Mouse (Mus musculus) hindbrain, embryonic 10.5 days (tissue): ENCODE results near the gene Syn3. TPM values are rescaled to one million over a fixed set of nuclear protein-coding genes. Genes with fewer than 3 reads are reported as not detected.
A peak's percentile ranks its signal among the peaks of the same experiment; 100 is the strongest.

Experiments
- DNase-seq: peaks from one replicate; pipeline ENCODE4 v3.0.0-alpha.2; 2017; ENCODE audit warnings: low spot score
- H3K27ac ChIP-seq: fragments of 300-500 bp; sonication (generic); 2 replicates; pipeline ENCODE4 v1.5.1; 2016; ENCODE audit warnings: mild to moderate bottlenecking, moderate library complexity
- H3K27me3 ChIP-seq: fragments of 300-500 bp; sonication (generic); 2 replicates; pipeline ENCODE4 v1.6.1; 2016; ENCODE audit warnings: mild to moderate bottlenecking; ENCODE audit not compliant: poor library complexity, insufficient read depth, severe bottlenecking
- H3K36me3 ChIP-seq: fragments of 300-500 bp; sonication (generic); 2 replicates; pipeline ENCODE4 v1.6.1; 2016; ENCODE audit warnings: mild to moderate bottlenecking, moderate library complexity
- H3K4me1 ChIP-seq: fragments of 300-500 bp; sonication (generic); replicated peaks from 2 replicates; pipeline ENCODE4 v1.6.1; 2016; ENCODE audit warnings: mild to moderate bottlenecking
- H3K4me3 ChIP-seq: fragments of 300-500 bp; sonication (generic); 2 replicates; pipeline ENCODE4 v1.5.1; 2016; ENCODE audit warnings: mild to moderate bottlenecking, moderate library complexity
- H3K9me3 ChIP-seq: fragments of 300-500 bp; sonication (generic); 2 replicates; pipeline ENCODE4 v1.6.1; 2016; ENCODE audit warnings: mild to moderate bottlenecking, moderate library complexity
- WGBS: fragments of 180-500 bp; shearing (Covaris S2); methylation state at CpG from one replicate; pipeline ENCODE4 v1.1.7; 2016; 5-methylcytosine and 5-hydroxymethylcytosine counted together
- polyA plus RNA-seq: library from polyadenylated mRNA; unstranded; fragments of >200 nt; fragmentation: Nextera tagmentation; extraction: Ambion mirVana; gene quantifications from 2 replicates; pipeline ENCODE4 v1.2.1, GENCODE M21; 2016

Syn3 gene
- polyA plus RNA-seq, 1 experiment from 2014 or later, result 3.9 TPM

DNA sequence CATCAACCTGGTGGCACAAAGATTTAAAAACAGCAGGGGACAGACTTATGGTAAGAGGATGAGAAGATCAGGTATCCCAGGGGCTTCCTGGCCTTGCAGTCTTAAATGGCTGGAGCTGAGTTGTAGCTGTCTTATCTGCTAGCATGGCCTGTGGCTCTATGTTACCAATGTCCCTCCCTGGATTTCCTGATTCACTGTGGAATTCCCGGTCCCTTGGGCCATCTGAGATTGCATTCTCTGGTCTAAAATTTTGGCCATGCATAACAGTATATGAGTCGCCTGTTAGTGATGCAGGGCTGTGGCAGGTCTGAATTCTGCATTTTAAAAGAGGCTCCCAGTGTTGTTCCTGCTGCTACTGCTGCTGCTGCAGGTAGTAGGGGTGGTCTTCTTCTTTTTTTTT is 382.4 kb downstream of the Syn3 start:
- DNase-seq, result no peak
- Histone ChIP-seq H3K4me1 (peaks cover 12% of the 10 kb centered on the region), H3K27ac (no peak overlapping the region), H3K36me3 (no peaks in the 10 kb centered on the region), H3K9me3 (no peaks in the 10 kb centered on the region), H3K27me3 (no peaks in the 10 kb centered on the region), H3K4me3 (no peak overlapping the region)
- WGBS, result 77% methylated on average over 2 of the region's 2 CpGs

DNA sequence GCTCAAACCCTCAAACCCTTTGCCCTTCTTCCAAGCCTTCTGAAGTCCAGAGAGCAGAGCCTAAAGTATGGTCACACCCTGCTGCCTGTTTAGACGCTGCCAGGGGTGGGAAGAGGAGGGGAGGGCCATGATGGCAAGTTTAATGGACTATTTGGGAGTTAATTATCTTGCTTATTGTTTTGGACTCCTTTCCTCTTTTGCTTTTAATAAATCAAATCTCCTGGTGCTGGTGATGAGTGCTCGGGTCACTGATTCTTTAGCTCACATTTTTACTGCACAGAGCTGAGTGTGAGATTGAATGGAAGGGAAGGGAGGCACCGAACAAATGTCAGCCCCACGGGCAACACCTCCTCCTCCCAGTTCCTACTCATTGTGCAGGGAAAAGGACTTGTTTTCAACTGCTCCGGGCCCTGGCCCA is 384.3 kb downstream of the Syn3 start:
- WGBS, result 39% methylated on average over 5 of the region's 5 CpGs
- H3K36me3 ChIP-seq, result no peaks in the 10 kb centered on the region
- peaks cover 12% of the 10 kb centered on the region for H3K4me1 ChIP-seq

DNA sequence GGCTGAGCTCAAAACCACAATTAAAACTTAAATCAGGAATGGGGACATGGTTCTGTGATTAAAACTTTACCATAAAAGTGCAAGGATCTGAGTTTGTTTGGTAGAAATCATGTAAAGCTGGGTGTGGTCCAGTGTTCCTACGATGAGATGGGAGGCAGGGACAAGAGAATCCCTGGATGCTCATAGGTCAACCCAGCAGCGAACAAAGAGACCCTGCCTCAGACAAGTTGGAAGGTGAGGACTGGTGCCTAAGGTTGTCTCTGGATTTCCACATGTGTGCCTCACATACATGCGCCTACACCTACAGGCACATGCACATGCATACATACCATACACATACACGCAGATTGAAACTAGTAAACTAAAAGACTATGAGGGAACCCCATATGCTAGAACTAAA is 389.9 kb downstream of the Syn3 start:
- Histone ChIP-seq H3K36me3 (no peaks in the 10 kb centered on the region), H3K4me3 (no peak overlapping the region), H3K27me3 (no peaks in the 10 kb centered on the region), H3K27ac (no peak overlapping the region), H3K9me3 (no peaks in the 10 kb centered on the region), H3K4me1 (peaks cover 6% of the 10 kb centered on the region)
- no peak for DNase-seq
- 89% methylated on average over 4 of the region's 4 CpGs for WGBS

More for the DNA sequence above, 384.3 kb downstream of the Syn3 start:
- H3K4me3 ChIP-seq, result no peak overlapping the region
- H3K27ac ChIP-seq, result no peak overlapping the region
- H3K9me3 ChIP-seq, result no peaks in the 10 kb centered on the region
- no peak for DNase-seq
- H3K27me3 ChIP-seq, result no peaks in the 10 kb centered on the region

DNA sequence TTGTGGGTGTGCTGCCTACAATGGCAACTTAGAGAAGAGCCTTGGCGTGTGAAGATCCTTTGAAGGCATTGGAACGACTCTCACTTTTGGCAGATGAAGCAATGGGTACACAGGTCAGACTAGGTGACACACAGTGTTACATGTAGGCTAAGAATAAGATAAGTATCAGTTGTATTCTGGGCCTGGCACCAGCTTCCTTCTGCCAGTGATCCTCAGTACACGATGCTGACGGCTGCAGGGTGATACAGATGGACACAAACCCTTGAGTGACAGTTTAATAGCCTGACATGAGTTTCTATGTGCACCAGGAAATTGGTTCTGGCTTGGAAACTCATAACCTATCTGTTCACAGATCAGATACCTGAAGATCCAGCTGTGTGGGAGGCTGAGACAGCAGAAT is 391.0 kb downstream of the Syn3 start:
- Histone ChIP-seq H3K27me3 (no peaks in the 10 kb centered on the region), H3K27ac (no peak overlapping the region), H3K36me3 (no peaks in the 10 kb centered on the region), H3K4me3 (no peak overlapping the region), H3K4me1 (peaks cover 7% of the 10 kb centered on the region), H3K9me3 (no peaks in the 10 kb centered on the region)
- no peak for DNase-seq
- WGBS, result 85% methylated on average over 4 of the region's 4 CpGs

DNA sequence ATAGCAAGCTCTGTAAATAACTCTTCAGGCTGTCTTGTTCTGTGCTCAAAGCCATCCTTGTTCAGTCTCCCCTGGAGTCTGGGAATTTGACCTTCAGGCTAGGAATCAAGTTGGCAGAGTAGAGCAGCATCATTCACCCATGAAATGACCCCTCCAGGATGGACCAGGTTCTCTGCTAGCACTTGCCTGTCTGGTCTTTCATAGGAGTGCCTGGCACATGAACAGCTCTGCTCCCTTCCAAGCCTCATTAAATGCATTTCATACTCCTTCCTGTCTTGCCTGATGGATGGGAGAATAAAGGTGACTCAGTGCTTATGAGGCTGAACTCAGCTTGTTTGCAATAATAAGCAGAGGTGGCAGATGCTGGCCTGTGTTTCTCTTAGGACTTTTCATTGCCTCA is 394.7 kb downstream of the Syn3 start:
- Histone ChIP-seq H3K36me3 (no peaks in the 10 kb centered on the region), H3K27ac (no peak overlapping the region; the same call in 1 of the 2 replicates), H3K4me3 (no peak overlapping the region), H3K4me1 (peaks cover 7% of the 10 kb centered on the region), H3K9me3 (peaks cover 6% of the 10 kb centered on the region; the same call in 1 of the 2 replicates), H3K27me3 (no peaks in the 10 kb centered on the region)
- DNase-seq, result no peak

DNA sequence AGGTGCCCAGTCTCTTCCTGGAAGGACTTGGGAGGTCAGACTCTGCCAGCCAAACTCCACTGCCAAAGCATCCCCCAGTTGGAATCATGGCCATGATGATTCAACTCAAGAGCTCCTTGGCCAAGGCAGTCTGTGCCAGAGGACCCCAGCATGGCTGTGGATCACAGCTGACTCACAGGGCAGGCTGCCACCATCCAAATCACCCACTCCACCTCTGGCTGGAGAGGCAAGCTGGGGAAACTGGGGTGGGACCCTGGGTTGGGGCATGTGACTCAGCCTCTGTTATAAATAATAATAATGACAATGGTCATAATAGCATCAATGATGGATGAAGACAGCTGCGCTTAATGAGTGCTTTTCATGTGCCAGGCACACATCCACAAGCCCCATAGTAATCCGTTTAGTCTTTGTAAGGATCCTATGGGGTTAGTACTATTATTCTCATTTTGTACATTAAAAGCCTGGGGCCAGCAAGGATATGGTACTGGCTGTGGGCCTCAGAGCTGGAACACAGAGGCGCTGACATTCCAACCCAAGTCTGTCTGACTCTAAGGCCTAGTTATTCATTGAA is 398.3 kb downstream of the Syn3 start:
- 83% methylated on average over 3 of the region's 3 CpGs for WGBS
- Histone ChIP-seq H3K4me3 (no peak overlapping the region), H3K9me3 (peaks cover 8% of the 10 kb centered on the region; the same call in 1 of the 2 replicates), H3K27ac (no peak overlapping the region), H3K36me3 (no peaks in the 10 kb centered on the region), H3K27me3 (no peaks in the 10 kb centered on the region), H3K4me1 (peaks cover 7% of the 10 kb centered on the region)
- no peak for DNase-seq

DNA sequence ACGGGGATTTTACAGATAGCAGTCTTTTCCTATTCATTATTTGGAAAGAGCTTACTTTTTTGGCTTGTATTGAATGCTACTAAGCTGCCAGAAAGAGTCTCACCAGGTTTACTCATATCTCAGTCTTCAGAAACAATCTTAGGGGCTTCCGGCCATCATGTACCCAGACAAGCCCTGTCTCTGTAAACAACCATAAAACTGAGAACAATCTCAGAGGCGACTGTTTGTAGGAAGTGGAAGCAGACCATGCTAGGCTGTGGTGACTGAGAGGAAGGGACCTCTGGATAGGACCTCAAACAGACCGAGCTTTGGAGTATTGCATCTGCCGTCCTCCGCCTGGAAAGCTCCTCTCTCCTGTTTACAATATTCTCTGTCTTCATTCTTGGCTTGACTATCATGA is 400.3 kb downstream of the Syn3 start:
- Histone ChIP-seq H3K27me3 (no peaks in the 10 kb centered on the region), H3K4me3 (no peak overlapping the region), H3K4me1 (no peaks in the 10 kb centered on the region), H3K36me3 (no peaks in the 10 kb centered on the region), H3K27ac (no peak overlapping the region), H3K9me3 (peaks cover 8% of the 10 kb centered on the region; the same call in 1 of the 2 replicates)
- DNase-seq, result no peak
- WGBS, result 91% methylated on average over 6 of the region's 6 CpGs

DNA sequence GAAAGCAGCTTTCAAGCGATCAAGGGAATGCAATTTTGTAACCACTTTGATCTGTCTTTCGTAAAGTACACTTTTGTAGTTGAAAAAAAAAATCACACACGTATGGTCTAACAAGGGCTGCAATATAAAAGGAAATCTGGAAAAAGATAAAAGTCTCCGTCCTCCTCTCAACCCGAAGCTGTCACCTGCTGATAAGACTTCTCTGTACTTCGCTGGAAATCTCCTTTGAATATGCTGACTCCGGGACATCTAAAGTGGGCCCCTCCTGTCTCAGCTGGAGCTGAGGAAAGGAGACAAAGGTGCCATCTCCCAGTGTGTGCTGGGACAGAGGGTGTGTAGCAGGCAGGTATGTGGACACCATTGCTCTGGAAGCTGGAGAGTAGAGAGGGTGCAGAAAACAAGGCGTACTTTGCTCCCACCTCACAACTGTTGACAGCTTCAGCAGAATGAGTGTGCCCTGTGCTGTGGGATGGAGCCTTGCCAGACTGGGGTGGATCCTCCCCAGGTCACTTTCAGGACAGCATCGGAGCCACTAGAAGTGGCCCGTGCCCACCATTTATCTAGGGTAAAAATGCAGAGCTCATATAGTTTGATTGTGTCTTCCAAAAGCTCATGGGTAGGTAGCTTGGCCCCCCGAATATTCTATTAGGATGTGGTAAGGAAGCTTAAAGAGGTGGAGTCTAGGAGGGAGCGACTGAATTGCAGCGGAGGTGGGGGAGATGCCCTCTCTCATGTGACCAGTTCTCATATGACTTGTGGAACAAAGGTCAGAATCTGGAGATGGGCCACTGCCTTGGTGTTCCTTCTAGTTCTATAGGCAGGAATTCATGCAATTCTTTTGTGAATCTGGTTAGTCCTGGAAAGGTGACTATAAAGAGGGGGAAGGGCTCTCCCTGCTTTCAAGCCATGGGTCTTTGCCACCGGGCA is 405.3 kb downstream of the Syn3 start:
- no peak overlapping the region for H3K27ac ChIP-seq
- H3K4me1 ChIP-seq, result no peaks in the 10 kb centered on the region
- 72% methylated on average over 14 of the region's 14 CpGs for WGBS
- H3K9me3 ChIP-seq, result no peaks in the 10 kb centered on the region
- no peak overlapping the region for H3K4me3 ChIP-seq
- DNase-seq, result no peak
- H3K27me3 ChIP-seq, result no peaks in the 10 kb centered on the region
- no peaks in the 10 kb centered on the region for H3K36me3 ChIP-seq

DNA sequence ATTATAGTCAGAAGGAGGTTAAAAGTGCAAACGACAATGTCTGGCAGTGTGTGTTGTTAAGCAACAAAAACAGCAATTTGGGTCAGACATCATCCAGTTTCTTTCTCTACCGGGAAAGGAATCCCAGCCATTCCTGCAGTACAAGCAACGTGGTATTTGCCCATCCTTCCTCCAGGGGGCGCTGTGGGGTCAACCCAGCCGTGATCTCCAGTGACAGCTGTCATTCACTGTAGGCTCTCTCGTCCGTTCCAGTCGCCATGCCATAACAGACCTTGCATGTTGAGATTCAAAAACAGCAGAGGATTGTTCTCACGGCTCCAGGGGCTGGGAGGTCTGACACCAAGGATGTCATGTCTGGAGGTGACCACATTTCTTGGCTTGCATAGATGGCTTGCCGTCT is 406.8 kb downstream of the Syn3 start:
- Histone ChIP-seq H3K27ac (no peak overlapping the region), H3K36me3 (no peaks in the 10 kb centered on the region), H3K9me3 (no peaks in the 10 kb centered on the region), H3K27me3 (no peaks in the 10 kb centered on the region), H3K4me3 (no peak overlapping the region), H3K4me1 (no peaks in the 10 kb centered on the region)
- DNase-seq, result peak; percentile 29
- WGBS, result 48% methylated on average over 10 of the region's 10 CpGs

DNA sequence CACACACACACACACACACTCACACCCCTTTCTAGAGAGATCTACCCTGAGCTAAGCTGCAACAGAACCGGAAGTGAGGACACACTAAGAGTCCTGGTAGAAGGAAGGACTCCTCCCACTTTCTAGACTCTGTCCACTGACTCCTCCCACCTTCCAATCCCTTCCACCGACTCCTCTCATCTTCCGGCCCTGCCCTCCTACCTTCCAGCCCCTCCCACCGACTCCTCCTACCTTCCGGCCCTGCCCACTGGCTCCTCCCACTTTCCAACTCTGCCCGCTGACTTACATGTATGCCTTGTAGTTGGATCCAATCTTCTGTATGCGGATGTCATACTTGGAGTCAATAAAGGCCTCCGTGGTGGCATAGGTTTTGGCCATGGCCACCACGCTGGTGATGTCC is 418.8 kb downstream of the Syn3 start:
- no peak for DNase-seq
- Histone ChIP-seq H3K36me3 (no peaks in the 10 kb centered on the region), H3K27ac (no peak overlapping the region), H3K27me3 (no peaks in the 10 kb centered on the region), H3K4me3 (no peak overlapping the region), H3K4me1 (no peaks in the 10 kb centered on the region), H3K9me3 (no peaks in the 10 kb centered on the region)
- 86% methylated on average over 9 of the region's 9 CpGs for WGBS

DNA sequence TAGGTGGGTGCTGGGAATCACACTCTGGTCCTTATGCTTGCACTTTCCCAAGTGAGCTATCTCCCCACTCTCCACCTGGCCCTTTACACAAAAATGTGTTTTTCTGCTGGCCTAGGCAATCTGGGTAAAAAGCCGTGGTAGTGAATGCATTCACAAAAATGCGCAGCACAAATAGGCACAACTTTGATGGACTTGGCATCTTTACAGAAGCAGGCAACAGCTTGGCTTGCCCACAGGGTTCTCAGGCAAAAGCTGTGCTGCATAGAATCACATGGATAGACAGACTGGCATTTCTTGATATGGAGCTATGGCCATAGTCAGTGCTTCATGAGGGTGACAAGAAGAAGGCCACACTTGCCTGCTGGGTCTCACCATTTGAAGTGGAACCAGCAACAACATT is 419.9 kb downstream of the Syn3 start:
- no peaks in the 10 kb centered on the region for H3K4me1 ChIP-seq
- H3K27me3 ChIP-seq, result no peaks in the 10 kb centered on the region
- H3K4me3 ChIP-seq, result no peak overlapping the region
- no peaks in the 10 kb centered on the region for H3K9me3 ChIP-seq
- DNase-seq, result no peak
- H3K27ac ChIP-seq, result no peak overlapping the region
- 92% methylated on average over 2 of the region's 2 CpGs for WGBS
- H3K36me3 ChIP-seq, result no peaks in the 10 kb centered on the region

DNA sequence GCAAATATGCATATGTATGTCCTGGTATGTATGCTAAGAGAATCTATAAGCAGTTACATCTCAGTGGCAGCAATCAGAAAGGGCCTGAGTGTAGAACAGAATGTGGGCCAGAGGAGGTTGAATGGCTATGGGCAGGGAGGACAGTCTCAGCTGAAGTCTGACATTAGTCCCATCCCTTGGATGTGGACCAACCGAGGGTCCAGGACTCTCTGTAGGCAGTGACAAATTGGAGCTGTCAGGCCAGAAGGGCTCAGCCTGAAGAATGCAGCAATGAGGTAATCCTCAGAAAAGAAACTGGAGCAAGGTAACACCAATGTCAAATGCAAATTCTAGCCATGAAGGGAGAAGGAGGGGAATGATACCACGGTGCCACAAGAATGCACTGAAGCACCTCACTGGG is 421.4 kb downstream of the Syn3 start:
- no peak overlapping the region for H3K4me3 ChIP-seq
- 85% methylated on average over 2 of the region's 2 CpGs for WGBS
- no peak overlapping the region for H3K27ac ChIP-seq
- DNase-seq, result no peak
- H3K4me1 ChIP-seq, result no peaks in the 10 kb centered on the region
- no peaks in the 10 kb centered on the region for H3K9me3 ChIP-seq
- no peaks in the 10 kb centered on the region for H3K27me3 ChIP-seq
- no peaks in the 10 kb centered on the region for H3K36me3 ChIP-seq

DNA sequence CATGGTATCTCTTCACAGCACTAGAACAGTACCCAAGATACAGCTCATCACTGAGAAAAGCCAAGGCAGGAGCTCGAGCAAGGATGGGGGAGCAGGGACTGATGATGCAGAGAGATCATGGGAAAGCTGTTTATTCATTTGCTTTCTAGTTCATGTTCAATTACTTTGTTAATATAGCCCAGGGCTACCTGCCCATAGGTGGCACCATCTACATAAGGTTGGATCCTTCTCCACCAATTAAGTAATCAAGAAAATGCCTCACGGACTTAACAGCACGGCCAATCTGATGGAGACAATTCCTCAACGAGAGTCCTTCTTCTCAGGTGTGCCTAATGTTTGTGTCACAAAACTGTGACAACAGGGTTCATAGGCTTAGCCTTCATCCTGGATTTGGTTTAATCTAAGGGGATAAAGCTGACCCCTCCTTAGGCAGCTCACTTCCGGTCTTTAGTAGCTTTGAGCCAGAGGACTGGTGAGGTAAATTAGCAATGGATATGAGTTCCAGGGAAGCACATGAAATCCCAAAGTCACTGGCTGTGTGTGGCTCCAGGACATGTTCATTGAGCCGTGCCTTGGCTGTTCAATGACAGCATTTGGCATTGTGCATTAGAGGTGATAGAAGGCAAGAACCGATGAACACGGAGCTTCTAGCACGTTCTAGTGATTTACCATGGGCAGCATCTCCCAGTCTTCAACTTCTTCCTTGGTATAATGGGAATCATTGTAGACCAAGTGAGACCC is 423.6 kb downstream of the Syn3 start:
- Histone ChIP-seq H3K9me3 (no peaks in the 10 kb centered on the region), H3K4me1 (0 out of 2 replicates have a peak, but pooled peaks cover under 1% of the 10 kb centered on the region), H3K4me3 (no peak overlapping the region), H3K27ac (no peak overlapping the region), H3K27me3 (no peaks in the 10 kb centered on the region), H3K36me3 (no peaks in the 10 kb centered on the region)
- WGBS, result 87% methylated on average over 9 of the region's 9 CpGs
- no peak for DNase-seq
